Comparison of ENCODE assay signal across 9 mouse cellular contexts in the genomic region with DNA sequence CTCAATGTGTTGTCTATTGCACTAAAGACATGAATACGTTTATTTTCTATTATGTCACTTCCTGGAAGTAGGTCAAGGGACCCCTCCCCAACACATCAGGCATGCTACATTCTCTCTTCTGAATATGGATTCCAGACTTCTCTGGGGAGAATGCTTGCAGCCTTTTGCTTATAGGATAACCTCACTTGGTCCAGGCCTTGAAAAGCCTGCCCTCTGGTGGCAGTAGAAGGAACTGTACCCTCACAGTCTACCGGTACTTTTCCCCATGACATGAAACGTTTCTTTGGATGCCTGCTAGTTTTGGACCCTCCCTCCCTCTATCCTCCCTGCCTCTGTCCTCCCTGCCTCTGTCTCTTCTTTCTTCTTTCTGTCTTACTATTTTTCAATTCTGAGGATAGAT. TPM values are rescaled to one million over a fixed set of nuclear protein-coding genes. Genes with fewer than 3 reads are reported as not detected.
A peak's percentile ranks its signal among the peaks of the same experiment; 100 is the strongest.
DNase-seq lines count a peak whose midpoint lies in the region; ATAC-seq and TF ChIP-seq lines count a peak whose summit lies in the region.
"Had no signal": no experiment of that assay in that cellular context is flagged by ENCODE, and none has a peak within 500 bp of the region (broad histone marks: within the 10 kb centered on the region; RNA-seq: fewer than 3 reads in every experiment).

No protein-coding gene starts in this region.

- H3K9me3 ChIP-seq in hindbrain, embryonic 14.5 days (ENCODE audit: control insufficient read depth, low read length): no peaks in the 10 kb centered on the region
- H3K9me3 ChIP-seq in hindbrain, embryonic 12.5 days (replicated peaks): peaks cover 9% of the 10 kb centered on the region; the same call in 1 of the 2 replicates
- no peaks in the 10 kb centered on the region for H3K9me3 ChIP-seq in intestine, postnatal 0 days (ENCODE audit: control insufficient read depth)

- 7% methylated on average over 3 of the region's 3 CpGs for WGBS in hindbrain, embryonic 14.5 days
- 6% methylated on average over 3 of the region's 3 CpGs for WGBS in hindbrain, embryonic 12.5 days
- 0% methylated on average over 3 of the region's 3 CpGs for WGBS in intestine, postnatal 0 days

- H3K9ac ChIP-seq in hindbrain, embryonic 14.5 days: no peak overlapping the region
- H3K9ac ChIP-seq in hindbrain, embryonic 12.5 days: no peak overlapping the region
- no peak overlapping the region for H3K9ac ChIP-seq in intestine, postnatal 0 days (ENCODE audit: low read depth, low read length)
- H3K9ac ChIP-seq: embryonic facial prominence, embryonic 12.5 days had no signal

- H3K4me1 ChIP-seq in hindbrain, embryonic 14.5 days (replicated peaks; ENCODE audit: control insufficient read depth, insufficient read depth, low read length): no peaks in the 10 kb centered on the region
- H3K4me1 ChIP-seq in hindbrain, embryonic 12.5 days: no peaks in the 10 kb centered on the region
- no peaks in the 10 kb centered on the region for H3K4me1 ChIP-seq in intestine, postnatal 0 days (replicated peaks; ENCODE audit: control insufficient read depth, insufficient read depth, low read length)
- H3K4me1 ChIP-seq: embryonic facial prominence, embryonic 12.5 days had no signal

- no peak overlapping the region for H3K4me3 ChIP-seq in hindbrain, embryonic 14.5 days (replicated peaks; ENCODE audit: low read length)
- no peak overlapping the region for H3K4me3 ChIP-seq in hindbrain, embryonic 12.5 days
- H3K4me3 ChIP-seq in intestine, postnatal 0 days (ENCODE audit: low read depth, low read length): no peak overlapping the region
- H3K4me3 ChIP-seq: embryonic facial prominence, embryonic 12.5 days had no signal

- H3K36me3 ChIP-seq in hindbrain, embryonic 14.5 days (replicated peaks; ENCODE audit: control insufficient read depth, insufficient read depth): no peaks in the 10 kb centered on the region
- no peaks in the 10 kb centered on the region for H3K36me3 ChIP-seq in hindbrain, embryonic 12.5 days
- H3K36me3 ChIP-seq in intestine, postnatal 0 days (ENCODE audit: control insufficient read depth, insufficient read depth): no peaks in the 10 kb centered on the region; the same call in 1 of the 2 replicates
- H3K36me3 ChIP-seq: embryonic facial prominence, embryonic 12.5 days had no signal

- ATAC-seq in hindbrain, embryonic 14.5 days (ENCODE audit: low FRiP score): no peak
- no peak for ATAC-seq in hindbrain, embryonic 12.5 days (ENCODE audit: low FRiP score)
- ATAC-seq in erythroid progenitor cell, adult 5-6 weeks (replicated peaks; ENCODE audit: low FRiP score, poor library complexity, severe bottlenecking): peak; percentile 69; the same call in 1 of the 2 replicates
- peak; percentile 16 for ATAC-seq in intestine, postnatal 0 days

- peak; percentile 82 for DNase-seq in hindbrain, embryonic 14.5 days (ENCODE audit: low spot score)
- DNase-seq in brain, adult 2 months (ENCODE audit: low read depth, low spot score): peak; percentile 80
- peak; percentile 77 to 85 for DNase-seq in left cerebral cortex, postnatal 25 days (ENCODE audit: low spot score in 2 of 2)
- DNase-seq in natural killer cell, adult 2 months (ENCODE audit: low spot score in 2 of 2): peak; percentile 62 to 76
- peak; percentile 57 for DNase-seq in testis, postnatal 14 days (ENCODE audit: low spot score)

- TF ChIP-seq CTCF in intestine, postnatal 0 days (IDR thresholded peaks at IDR 0.05; ENCODE audit: low read depth): peak; percentile 96

- H3K27me3 ChIP-seq in hindbrain, embryonic 14.5 days (ENCODE audit: control insufficient read depth, insufficient read depth, low read length): no peaks in the 10 kb centered on the region
- no peaks in the 10 kb centered on the region for H3K27me3 ChIP-seq in hindbrain, embryonic 12.5 days
- no peaks in the 10 kb centered on the region for H3K27me3 ChIP-seq in intestine, postnatal 0 days (replicated peaks; ENCODE audit: control insufficient read depth, insufficient read depth, low read length)
- H3K27me3 ChIP-seq: embryonic facial prominence, embryonic 12.5 days had no signal

- intact Hi-C loops in left cerebral cortex, postnatal 25 days (cut with DNase I): loop anchor here (5.0 kb wide), 1 partner anchor 114 kb away; no protein-coding TSS in a partner anchor

- no peak overlapping the region for H3K4me2 ChIP-seq in hindbrain, embryonic 14.5 days (replicated peaks)
- H3K4me2 ChIP-seq in hindbrain, embryonic 12.5 days (replicated peaks): no peak overlapping the region
- no peak overlapping the region for H3K4me2 ChIP-seq in intestine, postnatal 0 days (replicated peaks; ENCODE audit: low read depth)
- H3K4me2 ChIP-seq: embryonic facial prominence, embryonic 12.5 days had no signal

- H3K27ac ChIP-seq in hindbrain, embryonic 14.5 days: no peak overlapping the region
- no peak overlapping the region for H3K27ac ChIP-seq in hindbrain, embryonic 12.5 days
- no peak overlapping the region for H3K27ac ChIP-seq in intestine, postnatal 0 days (ENCODE audit: low read depth, low read length)
- H3K27ac ChIP-seq: embryonic facial prominence, embryonic 12.5 days had no signal

RNA-seq across cellular contexts. Expression of gene Wfdc2, which starts 31.0 kb away (rescaled TPM):
- 2.4 and 4.0 TPM in 2 replicates for polyA plus RNA-seq in hindbrain, embryonic 14.5 days (2014; fragmentation: Nextera tagmentation; extraction: Ambion mirVana)
- polyA plus RNA-seq in hindbrain, embryonic 12.5 days (2016; fragmentation: Nextera tagmentation; extraction: Ambion mirVana): 21.0 and 48.2 TPM in 2 replicates
- total RNA-seq in erythroid progenitor cell, adult 5-6 weeks (2015; ENCODE audit: low replicate concordance): not detected in 2 replicates
- total RNA-seq in erythroid progenitor cell, adult 5-6 weeks (2017; ENCODE audit: low replicate concordance): not detected in 2 replicates
- polyA plus RNA-seq in intestine, postnatal 0 days (2015; fragmentation: Nextera tagmentation; extraction: Ambion mirVana): 6.5 and 11.9 TPM in 2 replicates
- total RNA-seq in left cerebral cortex, postnatal 25 days (2021): 1 to 10 TPM in 1 of 2 experiments, under 1 TPM in 1; 0.71 to 1.3 TPM

RNA-seq across cellular contexts. Expression of gene Pigt, which starts 33.8 kb away (rescaled TPM):
- polyA plus RNA-seq in hindbrain, embryonic 14.5 days (2014; fragmentation: Nextera tagmentation; extraction: Ambion mirVana): 109 and 110 TPM in 2 replicates
- 48.9 and 53.3 TPM in 2 replicates for polyA plus RNA-seq in hindbrain, embryonic 12.5 days (2016; fragmentation: Nextera tagmentation; extraction: Ambion mirVana)
- 18.0 and 22.7 TPM in 2 replicates for total RNA-seq in erythroid progenitor cell, adult 5-6 weeks (2015; ENCODE audit: low replicate concordance)
- 7.7 and 26.9 TPM in 2 replicates for total RNA-seq in erythroid progenitor cell, adult 5-6 weeks (2017; ENCODE audit: low replicate concordance)
- 75.8 and 83.0 TPM in 2 replicates for polyA plus RNA-seq in intestine, postnatal 0 days (2015; fragmentation: Nextera tagmentation; extraction: Ambion mirVana)
- 10 to 100 TPM; 92.5 to 94.5 TPM for total RNA-seq in left cerebral cortex, postnatal 25 days (2021)

RNA-seq across cellular contexts. Expression of gene Spint3, which starts 42.1 kb away (rescaled TPM):
- polyA plus RNA-seq in hindbrain, embryonic 14.5 days (2014; fragmentation: Nextera tagmentation; extraction: Ambion mirVana): not detected in 2 replicates
- polyA plus RNA-seq in hindbrain, embryonic 12.5 days (2016; fragmentation: Nextera tagmentation; extraction: Ambion mirVana): not detected in 2 replicates
- total RNA-seq in erythroid progenitor cell, adult 5-6 weeks (2015; ENCODE audit: low replicate concordance): not detected in 2 replicates
- total RNA-seq in erythroid progenitor cell, adult 5-6 weeks (2017; ENCODE audit: low replicate concordance): not detected in 2 replicates
- not detected in 2 replicates for polyA plus RNA-seq in intestine, postnatal 0 days (2015; fragmentation: Nextera tagmentation; extraction: Ambion mirVana)
- not detected for total RNA-seq in left cerebral cortex, postnatal 25 days (2021)
- polyA plus RNA-seq: embryonic facial prominence, embryonic 12.5 days had no signal

RNA-seq across cellular contexts. Expression of gene Dbndd2, which starts 45.3 kb away (rescaled TPM):
- polyA plus RNA-seq in hindbrain, embryonic 14.5 days (2014; fragmentation: Nextera tagmentation; extraction: Ambion mirVana): 13.8 and 14.4 TPM in 2 replicates
- 5.1 and 7.2 TPM in 2 replicates for polyA plus RNA-seq in hindbrain, embryonic 12.5 days (2016; fragmentation: Nextera tagmentation; extraction: Ambion mirVana)
- 6.3 TPM in 1 of 2 replicates, not detected in the other for total RNA-seq in erythroid progenitor cell, adult 5-6 weeks (2015; ENCODE audit: low replicate concordance)
- 0.61 TPM in 1 of 2 replicates, not detected in the other for total RNA-seq in erythroid progenitor cell, adult 5-6 weeks (2017; ENCODE audit: low replicate concordance)
- 15.9 and 18.8 TPM in 2 replicates for polyA plus RNA-seq in intestine, postnatal 0 days (2015; fragmentation: Nextera tagmentation; extraction: Ambion mirVana)
- total RNA-seq in left cerebral cortex, postnatal 25 days (2021): 100 to 1,000 TPM; 114 to 127 TPM

RNA-seq across cellular contexts. Expression of gene Wfdc6a, which starts 54.1 kb away (rescaled TPM):
- polyA plus RNA-seq in hindbrain, embryonic 14.5 days (2014; fragmentation: Nextera tagmentation; extraction: Ambion mirVana): 0.25 TPM in 1 of 2 replicates, not detected in the other
- not detected in 2 replicates for polyA plus RNA-seq in hindbrain, embryonic 12.5 days (2016; fragmentation: Nextera tagmentation; extraction: Ambion mirVana)
- total RNA-seq in erythroid progenitor cell, adult 5-6 weeks (2015; ENCODE audit: low replicate concordance): not detected in 2 replicates
- total RNA-seq in erythroid progenitor cell, adult 5-6 weeks (2017; ENCODE audit: low replicate concordance): not detected in 2 replicates
- 0.14 TPM in 1 of 2 replicates, not detected in the other for polyA plus RNA-seq in intestine, postnatal 0 days (2015; fragmentation: Nextera tagmentation; extraction: Ambion mirVana)
- total RNA-seq in left cerebral cortex, postnatal 25 days (2021): under 1 TPM in 1 of 2 experiments, not detected in 1; 0.46 TPM
- polyA plus RNA-seq: embryonic facial prominence, embryonic 12.5 days had no signal

Comparison
In these comparisons a context has a peak if more than half of its experiments do, and no peak if none do; other contexts are left out.
1. ATAC-seq: peak in erythroid progenitor cell, adult 5-6 weeks (single experiment) and intestine, postnatal 0 days (single experiment); none in hindbrain, embryonic 14.5 days (single experiment) and hindbrain, embryonic 12.5 days (single experiment).
2. Peak in every context shown above with its lines, with median percentiles within 50 percentile points of each other: DNase-seq.